ENCODE assay signal across 19 mouse cellular contexts in the genomic region with DNA sequence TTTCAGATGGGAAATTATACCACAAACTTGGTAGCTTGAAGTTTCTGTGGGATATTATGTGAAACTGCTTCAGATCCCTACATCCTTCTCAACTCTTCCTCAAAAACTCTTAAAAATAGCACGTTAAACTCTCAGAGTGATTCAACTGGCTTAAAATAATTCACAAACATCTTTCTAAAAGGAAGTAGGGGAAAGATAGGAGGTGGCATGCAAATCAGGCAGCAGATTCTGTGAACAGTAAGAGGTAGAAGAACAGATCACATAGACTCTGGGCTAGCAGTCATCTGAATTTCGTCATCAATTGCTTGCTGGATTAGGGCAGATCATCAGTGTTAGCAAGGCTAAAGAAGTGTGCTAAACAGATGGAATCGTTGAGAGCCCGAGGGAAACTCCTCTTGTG.
DNase-seq lines count a peak whose midpoint lies in the region; ATAC-seq lines count a peak whose summit lies in the region.
"Had no signal": no experiment of that assay in that cellular context is flagged by ENCODE, and none has a peak within 500 bp of the region (broad histone marks: within the 10 kb centered on the region; RNA-seq: fewer than 3 reads in every experiment).

No protein-coding gene starts in this region.

- no peak overlapping the region for H3K4me3 ChIP-seq in heart, embryonic 10.5 days
- H3K4me3 ChIP-seq in liver, embryonic 16.5 days (ENCODE audit: low read depth, low read length) = no peak overlapping the region
- H3K4me3 ChIP-seq: embryonic facial prominence, embryonic 10.5 days; hindbrain, embryonic 10.5 days; limb, embryonic 13.5 days; lung, embryonic 15.5 days; midbrain, embryonic 13.5 days; neural tube, embryonic 15.5 days had no signal

- no peak for ATAC-seq in liver, embryonic 16.5 days (ENCODE audit: low read depth)
- ATAC-seq: hindbrain, postnatal 0 days; intestine, postnatal 0 days; midbrain, embryonic 13.5 days had no signal

- H3K27me3 ChIP-seq in heart, embryonic 10.5 days (ENCODE audit: insufficient read depth, poor library complexity, severe bottlenecking) = no peaks in the 10 kb centered on the region
- no peaks in the 10 kb centered on the region for H3K27me3 ChIP-seq in liver, embryonic 16.5 days (ENCODE audit: control insufficient read depth, insufficient read depth, low read depth, low read length)
- H3K27me3 ChIP-seq: limb, embryonic 13.5 days; lung, embryonic 15.5 days; midbrain, embryonic 13.5 days; neural tube, embryonic 15.5 days had no signal

- 0 out of 2 replicates have a peak overlapping the region, but pooled peaks have one; percentile 38 for H3K27ac ChIP-seq in heart, embryonic 10.5 days
- H3K27ac ChIP-seq in liver, embryonic 16.5 days (ENCODE audit: low read length) = peak overlapping the region; percentile 86
- H3K27ac ChIP-seq: embryonic facial prominence, embryonic 10.5 days; hindbrain, embryonic 10.5 days; hindbrain, postnatal 0 days; limb, embryonic 13.5 days; lung, embryonic 15.5 days; midbrain, embryonic 13.5 days; neural tube, embryonic 15.5 days had no signal

- 64% methylated on average over 4 of the region's 4 CpGs for WGBS in heart, embryonic 10.5 days
- WGBS in liver, embryonic 16.5 days (ENCODE audit: insufficient replicate concordance) = 52% methylated on average over 4 of the region's 4 CpGs

- H3K4me2 ChIP-seq in liver, embryonic 16.5 days (ENCODE audit: low read depth, low read length) = no peak overlapping the region
- H3K4me2 ChIP-seq: limb, embryonic 13.5 days; lung, embryonic 15.5 days; midbrain, embryonic 13.5 days; neural tube, embryonic 15.5 days had no signal

- DNase-seq in heart, embryonic 10.5 days (ENCODE audit: low spot score) = no peak
- DNase-seq in heart, adult 9 months (ENCODE audit: low spot score in 2 of 2) = no peak
- DNase-seq in spleen, postnatal 36 days (ENCODE audit: low spot score in 2 of 2) = peak; percentile 32 to 50
- no peak for DNase-seq in spleen, postnatal 4 days (ENCODE audit: low spot score in 2 of 2)
- no peak for DNase-seq in layer of hippocampus, postnatal 25 days (ENCODE audit: extremely low spot score in 1 of 2, low spot score in 1 of 2)
- no peak for DNase-seq in cerebellum, postnatal 36 days
- no peak for DNase-seq in lung, postnatal 14 days
- DNase-seq: cerebellum, adult 11 months; cerebellum, postnatal 25 days; thymus, adult 2 months had no signal

- no peak overlapping the region for H3K9ac ChIP-seq in liver, embryonic 16.5 days (ENCODE audit: low read depth, low read length)
- H3K9ac ChIP-seq: limb, embryonic 13.5 days; lung, embryonic 15.5 days; midbrain, embryonic 13.5 days; neural tube, embryonic 15.5 days had no signal

- H3K4me1 ChIP-seq in heart, embryonic 10.5 days = peaks cover 13% of the 10 kb centered on the region; the same call in 1 of the 2 replicates
- H3K4me1 ChIP-seq in liver, embryonic 16.5 days (ENCODE audit: control insufficient read depth, low read depth, low read length) = peaks cover 22% of the 10 kb centered on the region
- H3K4me1 ChIP-seq: embryonic facial prominence, embryonic 10.5 days; hindbrain, embryonic 10.5 days; limb, embryonic 13.5 days; lung, embryonic 15.5 days; midbrain, embryonic 13.5 days; neural tube, embryonic 15.5 days had no signal

- H3K9me3 ChIP-seq in heart, embryonic 10.5 days = no peaks in the 10 kb centered on the region
- no peaks in the 10 kb centered on the region for H3K9me3 ChIP-seq in liver, embryonic 16.5 days (replicated peaks; ENCODE audit: control insufficient read depth, low read length)
- H3K9me3 ChIP-seq: embryonic facial prominence, embryonic 10.5 days; hindbrain, embryonic 10.5 days; limb, embryonic 13.5 days; lung, embryonic 15.5 days; midbrain, embryonic 13.5 days; neural tube, embryonic 15.5 days had no signal

- H3K36me3 ChIP-seq in heart, embryonic 10.5 days = no peaks in the 10 kb centered on the region
- H3K36me3 ChIP-seq in liver, embryonic 16.5 days (ENCODE audit: control insufficient read depth, insufficient read depth) = no peaks in the 10 kb centered on the region
- H3K36me3 ChIP-seq: embryonic facial prominence, embryonic 10.5 days; hindbrain, embryonic 10.5 days; limb, embryonic 13.5 days; lung, embryonic 15.5 days; midbrain, embryonic 13.5 days; neural tube, embryonic 15.5 days had no signal

Comparison
In these comparisons a context has a peak if more than half of its experiments do, and no peak if none do; other contexts are left out.
1. DNase-seq: peak in spleen, postnatal 36 days (2 of 2); none in heart, embryonic 10.5 days (single experiment), heart, adult 9 months (0 of 2), spleen, postnatal 4 days (0 of 2), layer of hippocampus, postnatal 25 days (0 of 2), cerebellum, postnatal 36 days (0 of 2) and lung, postnatal 14 days (single experiment).